24 mouse cellular contexts compared by ENCODE assay signal in the genomic region with DNA sequence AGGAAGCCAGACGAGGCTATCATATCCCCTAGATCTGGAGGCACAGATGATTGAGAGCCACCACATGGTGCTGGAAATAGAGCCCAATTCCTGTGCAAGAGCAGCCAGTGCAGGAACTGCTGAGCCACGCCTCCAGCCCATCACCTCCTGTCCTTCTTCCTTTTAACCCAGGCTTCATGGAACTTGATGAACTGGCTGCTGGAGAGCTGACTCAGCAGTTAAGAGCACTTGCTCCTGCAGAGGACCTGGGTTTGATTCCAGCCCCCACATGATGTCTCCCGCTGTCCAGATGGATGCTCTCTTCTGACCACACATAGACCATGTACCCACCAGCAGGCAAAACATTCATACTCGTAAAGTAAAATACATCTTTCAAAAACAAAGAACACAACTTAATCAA. TPM values are rescaled to one million over a fixed set of nuclear protein-coding genes. Genes with fewer than 3 reads are reported as not detected.
A peak's percentile ranks its signal among the peaks of the same experiment; 100 is the strongest.
DNase-seq lines count a peak whose midpoint lies in the region; ATAC-seq and TF ChIP-seq lines count a peak whose summit lies in the region.
"Had no signal": no experiment of that assay in that cellular context is flagged by ENCODE, and none has a peak within 500 bp of the region (broad histone marks: within the 10 kb centered on the region; RNA-seq: fewer than 3 reads in every experiment).

No protein-coding gene starts in this region.

- no peak overlapping the region for H3K27ac ChIP-seq in ES-E14 (ENCODE audit: insufficient read depth, low read depth, low read length, poor library complexity, severe bottlenecking)
- no peak overlapping the region for H3K27ac ChIP-seq in liver, postnatal 0 days (ENCODE audit: low read depth)
- H3K27ac ChIP-seq: embryonic facial prominence, embryonic 13.5 days; embryonic facial prominence, embryonic 15.5 days; forebrain, embryonic 10.5 days; forebrain, embryonic 12.5 days had no signal

- H3K4me1 ChIP-seq in megakaryocyte, embryonic 14.5 days: peaks cover 10% of the 10 kb centered on the region
- peaks cover 0 to 2% of the 10 kb centered on the region in 2 experiments; a peak in 1 of 4 replicates for H3K4me1 ChIP-seq in ES-E14 (ENCODE audit: control insufficient read depth in 2 of 2, insufficient read depth in 2 of 2, low read length in 2 of 2, poor library complexity in 1 of 2)
- no peaks in the 10 kb centered on the region for H3K4me1 ChIP-seq in liver, postnatal 0 days (ENCODE audit: insufficient read depth)
- H3K4me1 ChIP-seq: embryonic facial prominence, embryonic 13.5 days; embryonic facial prominence, embryonic 15.5 days; forebrain, embryonic 10.5 days; forebrain, embryonic 12.5 days had no signal

- no peak for TF ChIP-seq EP300 in liver, postnatal 0 days (IDR thresholded peaks at IDR 0.05; ENCODE audit: low read depth)

- peaks cover 13% of the 10 kb centered on the region for H3K27me3 ChIP-seq in megakaryocyte, embryonic 14.5 days (replicated peaks)
- no peaks in the 10 kb centered on the region for H3K27me3 ChIP-seq in liver, postnatal 0 days (ENCODE audit: insufficient read depth, low read length)
- H3K27me3 ChIP-seq: embryonic facial prominence, embryonic 13.5 days; embryonic facial prominence, embryonic 15.5 days; forebrain, embryonic 12.5 days; Patski had no signal

- peak overlapping the region; percentile 18 for H3K4me3 ChIP-seq in megakaryocyte, embryonic 14.5 days (replicated peaks)
- no peak overlapping the region for H3K4me3 ChIP-seq in ES-E14 (ENCODE audit: insufficient read depth in 1 of 2, low read depth in 1 of 2, low read length in 2 of 2, poor library complexity in 1 of 2, severe bottlenecking in 1 of 2)
- no peak overlapping the region for H3K4me3 ChIP-seq in liver, postnatal 0 days (ENCODE audit: low read depth, low read length)
- H3K4me3 ChIP-seq: embryonic facial prominence, embryonic 13.5 days; embryonic facial prominence, embryonic 15.5 days; erythroblast, embryonic 14.5 days; forebrain, embryonic 10.5 days; forebrain, embryonic 12.5 days had no signal

- H3K4me2 ChIP-seq in liver, postnatal 0 days (ENCODE audit: low read depth, low read length): no peak overlapping the region
- H3K4me2 ChIP-seq: embryonic facial prominence, embryonic 13.5 days; embryonic facial prominence, embryonic 15.5 days; forebrain, embryonic 12.5 days had no signal

- H3K9me3 ChIP-seq in megakaryocyte, embryonic 14.5 days: peaks cover 44% of the 10 kb centered on the region
- H3K9me3 ChIP-seq in ES-E14 (ENCODE audit: control insufficient read depth, insufficient read depth, low read depth, low read length): no peaks in the 10 kb centered on the region
- no peaks in the 10 kb centered on the region for H3K9me3 ChIP-seq in liver, postnatal 0 days (ENCODE audit: low read length)
- H3K9me3 ChIP-seq: embryonic facial prominence, embryonic 13.5 days; embryonic facial prominence, embryonic 15.5 days; forebrain, embryonic 10.5 days; forebrain, embryonic 12.5 days had no signal

- in situ Hi-C loops in ES-E14 (cut with MboI; ENCODE audit: low sequenced_read_pairs in 2 of 2, unreplicated experiment in 2 of 2): no loop called here

- no peak for TF ChIP-seq CTCF in liver, postnatal 0 days (IDR thresholded peaks at IDR 0.05; ENCODE audit: low read depth)

- DNase-seq in ES-E14 (ENCODE audit: low read depth, low spot score): no peak
- no peak for DNase-seq in liver, postnatal 0 days
- DNase-seq in cerebellum, adult 8-10 months: no peak
- DNase-seq: adrenal gland, adult 8-10 months; adrenal gland, postnatal 14 days; adrenal gland, postnatal 36 days; cerebellum, adult 11-12 months; cerebellum, adult 2 months; cerebellum, adult 9-11 months; cerebellum, postnatal 14 days; cerebellum, postnatal 36 days; embryo, embryonic 11 days had no signal

- no peak overlapping the region for H3K9ac ChIP-seq in ES-E14 (ENCODE audit: insufficient read depth, low read depth, low read length, poor library complexity, severe bottlenecking)
- no peak overlapping the region for H3K9ac ChIP-seq in liver, postnatal 0 days (replicated peaks)
- H3K9ac ChIP-seq: embryonic facial prominence, embryonic 13.5 days; embryonic facial prominence, embryonic 15.5 days; forebrain, embryonic 12.5 days had no signal

- WGBS in liver, postnatal 0 days (ENCODE audit: insufficient replicate concordance): 62% methylated on average over 4 of the region's 4 CpGs

- ATAC-seq in megakaryocyte, adult 5-6 weeks (ENCODE audit: poor library complexity, severe bottlenecking): no peak
- ATAC-seq in liver, postnatal 0 days: no peak
- ATAC-seq: activated CD4-positive, CD25-positive, alpha-beta regulatory T cell, adult 4 months; forebrain, embryonic 14.5 days; forebrain, embryonic 16.5 days; Patski had no signal

- no peaks in the 10 kb centered on the region for H3K36me3 ChIP-seq in megakaryocyte, embryonic 14.5 days (replicated peaks; ENCODE audit: low read length)
- no peaks in the 10 kb centered on the region for H3K36me3 ChIP-seq in ES-E14 (ENCODE audit: control insufficient read depth, insufficient read depth, low read length, poor library complexity, severe bottlenecking)
- no peaks in the 10 kb centered on the region for H3K36me3 ChIP-seq in liver, postnatal 0 days (replicated peaks; ENCODE audit: insufficient read depth, low read length)
- H3K36me3 ChIP-seq: embryonic facial prominence, embryonic 13.5 days; embryonic facial prominence, embryonic 15.5 days; forebrain, embryonic 10.5 days; forebrain, embryonic 12.5 days had no signal

TF ChIP-seq in ES-E14, 5 proteins besides CTCF, POLR2A, EP300 and RAD21:
- peak; percentile 93 for TF ChIP-seq MAFK (IDR thresholded peaks at IDR 0.05; ENCODE audit: insufficient read depth, low read depth, low read length)
- no peak for TF ChIP-seq ZC3H11A (IDR thresholded peaks at IDR 0.05; ENCODE audit: borderline replicate concordance, low read depth, low read length)

RNA-seq across cellular contexts. Expression of gene Kif27, which starts 9.9 kb away (rescaled TPM):
- not detected in 2 replicates for polyA plus RNA-seq in megakaryocyte, embryonic 14.5 days (2012; ENCODE audit: insufficient read depth, low replicate concordance)
- total RNA-seq in megakaryocyte, adult 5-6 weeks (2015): not detected in 2 replicates
- total RNA-seq in megakaryocyte, adult 5-6 weeks (2017): not detected in 2 replicates
- total RNA-seq in ES-E14 (2012; rRNA removed): 0.18 and 0.21 TPM in 2 replicates
- 0.02 and 0.05 TPM in 2 replicates for polyA plus RNA-seq in liver, postnatal 0 days (2015; fragmentation: Nextera tagmentation; extraction: Ambion mirVana)
- total RNA-seq: common myeloid progenitor, adult 5-6 weeks had no signal
- polyA plus RNA-seq: activated CD4-positive, CD25-positive, alpha-beta regulatory T cell, adult 4 months had no signal

RNA-seq across cellular contexts. Expression of gene 2210016F16Rik, which starts 16.2 kb away (rescaled TPM):
- 1.1 and 3.2 TPM in 2 replicates for polyA plus RNA-seq in megakaryocyte, embryonic 14.5 days (2012; ENCODE audit: insufficient read depth, low replicate concordance)
- total RNA-seq in megakaryocyte, adult 5-6 weeks (2015): 20.8 and 21.8 TPM in 2 replicates
- total RNA-seq in megakaryocyte, adult 5-6 weeks (2017): 12.3 and 12.6 TPM in 2 replicates
- total RNA-seq in ES-E14 (2012; rRNA removed): 12.5 and 14.5 TPM in 2 replicates
- polyA plus RNA-seq in liver, postnatal 0 days (2015; fragmentation: Nextera tagmentation; extraction: Ambion mirVana): 15.4 and 16.6 TPM in 2 replicates

RNA-seq across cellular contexts. Expression of gene Rmi1, which starts 33.2 kb away (rescaled TPM):
- polyA plus RNA-seq in megakaryocyte, embryonic 14.5 days (2012; ENCODE audit: insufficient read depth, low replicate concordance): 0.42 and 2.8 TPM in 2 replicates
- 40.6 and 46.0 TPM in 2 replicates for total RNA-seq in megakaryocyte, adult 5-6 weeks (2015)
- 23.6 and 25.5 TPM in 2 replicates for total RNA-seq in megakaryocyte, adult 5-6 weeks (2017)
- total RNA-seq in ES-E14 (2012; rRNA removed): 19.5 and 22.3 TPM in 2 replicates
- 9.0 and 9.8 TPM in 2 replicates for polyA plus RNA-seq in liver, postnatal 0 days (2015; fragmentation: Nextera tagmentation; extraction: Ambion mirVana)

RNA-seq across cellular contexts. Expression of gene Hnrnpk, which starts 34.3 kb away (rescaled TPM):
- polyA plus RNA-seq in megakaryocyte, embryonic 14.5 days (2012; ENCODE audit: insufficient read depth, low replicate concordance): 91.3 and 488 TPM in 2 replicates
- 665 and 701 TPM in 2 replicates for total RNA-seq in megakaryocyte, adult 5-6 weeks (2015)
- 1,381 and 1,571 TPM in 2 replicates for total RNA-seq in megakaryocyte, adult 5-6 weeks (2017)
- 576 and 704 TPM in 2 replicates for total RNA-seq in ES-E14 (2012; rRNA removed)
- 332 and 351 TPM in 2 replicates for polyA plus RNA-seq in liver, postnatal 0 days (2015; fragmentation: Nextera tagmentation; extraction: Ambion mirVana)
